Mouse (Mus musculus) kidney, postnatal 0 days (tissue): ENCODE results near the gene Dip2c. TPM values are rescaled to one million over a fixed set of nuclear protein-coding genes. Genes with fewer than 3 reads are reported as not detected.

Source experiments
- ATAC-seq: fragments of 200-750 bp; cut with Nextera tagmentation; replicated peaks from 2 replicates; pipeline ENCODE4 v1.8.0; 2017; ENCODE audit warnings: low read depth, moderate number of reproducible peaks, moderate TSS enrichment, moderate library complexity; ENCODE audit not compliant: low FRiP score
- DNase-seq: peaks from one replicate; pipeline ENCODE4 v3.0.0-alpha.2; 2016; ENCODE audit warnings: low spot score
- H3K27ac ChIP-seq: fragments of 300-500 bp; sonication (generic); 2 replicates; pipeline ENCODE4 v1.5.1; 2014; ENCODE audit warnings: mild to moderate bottlenecking
- H3K27me3 ChIP-seq: fragments of 300-500 bp; sonication (generic); 2 replicates; pipeline ENCODE4 v1.6.1; 2014; ENCODE audit warnings: low read length, mixed read lengths; ENCODE audit not compliant: insufficient read depth
- H3K36me3 ChIP-seq: fragments of 300-500 bp; sonication (generic); 2 replicates; pipeline ENCODE4 v1.6.1; 2014; ENCODE audit warnings: low read length, mixed read lengths; ENCODE audit not compliant: insufficient read depth
- H3K4me1 ChIP-seq: fragments of 300-500 bp; sonication (generic); replicated peaks from 2 replicates; pipeline ENCODE4 v1.6.1; 2014; ENCODE audit warnings: antibody characterized with exemption, low read length, mixed read lengths; ENCODE audit not compliant: insufficient read depth
- H3K4me2 ChIP-seq: fragments of 300-500 bp; sonication (generic); 2 replicates; pipeline ENCODE4 v1.6.1; 2014; ENCODE audit warnings: mild to moderate bottlenecking, low read length, moderate library complexity, mixed read lengths
- H3K4me3 ChIP-seq: fragments of 300-500 bp; sonication (generic); replicated peaks from 2 replicates; pipeline ENCODE4 v1.5.1; 2014; ENCODE audit warnings: low read depth, low read length
- H3K9ac ChIP-seq: fragments of 300-500 bp; sonication (generic); 2 replicates; pipeline ENCODE4 v1.6.1; 2014; ENCODE audit warnings: low read depth, low read length
- H3K9me3 ChIP-seq: fragments of 300-500 bp; sonication (generic); replicated peaks from 2 replicates; pipeline ENCODE4 v1.6.1; 2016; ENCODE audit warnings: low read length, inconsistent platforms, mixed read lengths
- CTCF ChIP-seq: IDR thresholded peaks from 2 replicates; pipeline ENCODE4 v1.5.1; 2016; ENCODE audit warnings: antibody characterized with exemption, low read depth, mild to moderate bottlenecking, moderate library complexity
- WGBS: fragments of 180-500 bp; shearing (Covaris S2); extraction: QIAGEN DNeasy Blood & Tissue Kit; methylation state at CpG from one replicate; pipeline ENCODE4 v1.1.7; 2014; 5-methylcytosine and 5-hydroxymethylcytosine counted together
- polyA plus RNA-seq: library from polyadenylated mRNA; unstranded; fragments of >200 nt; fragmentation: Nextera tagmentation; extraction: Ambion mirVana; gene quantifications from 2 replicates; pipeline ENCODE4 v1.2.1, GENCODE M21; 2015

Dip2c gene
- polyA plus RNA-seq, 1 experiment from 2014 or later: 3.8 TPM

DNA sequence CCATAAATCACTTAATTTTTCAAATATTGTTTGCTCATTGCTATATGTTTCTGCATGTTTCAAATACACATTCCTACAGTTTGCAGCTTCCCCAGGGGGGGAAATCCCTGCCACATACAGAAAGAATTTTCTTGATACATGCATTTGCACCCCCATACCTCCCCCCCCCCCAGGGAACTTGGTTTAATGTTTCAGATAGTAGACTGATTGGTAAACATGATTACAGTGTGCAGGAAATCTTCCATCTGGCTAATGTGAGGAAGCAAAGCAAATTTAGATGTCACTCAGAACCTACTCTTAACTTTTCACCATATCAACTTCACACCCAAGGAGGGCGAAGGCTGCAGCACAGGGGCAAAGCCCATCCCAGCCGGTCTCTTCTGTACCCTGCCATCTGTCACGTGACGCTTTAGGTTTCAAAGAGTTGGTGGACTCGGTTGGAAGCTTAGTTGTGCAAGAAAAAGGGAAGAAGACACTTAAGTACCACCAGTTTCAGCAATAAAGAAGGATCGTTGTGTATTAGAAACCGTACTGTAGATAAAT lies 391.7 kb downstream of the Dip2c start:
- Histone ChIP-seq H3K4me1 (no peaks in the 10 kb centered on the region), H3K36me3 (no peaks in the 10 kb centered on the region), H3K9me3 (no peaks in the 10 kb centered on the region), H3K9ac (no peak overlapping the region), H3K4me2 (no peak overlapping the region), H3K4me3 (no peak overlapping the region), H3K27me3 (no peaks in the 10 kb centered on the region), H3K27ac (no peak overlapping the region)
- DNase-seq: no peak
- no peak for ATAC-seq
- no peak for TF ChIP-seq CTCF
- WGBS: 78% methylated on average over 7 of the region's 7 CpGs

DNA sequence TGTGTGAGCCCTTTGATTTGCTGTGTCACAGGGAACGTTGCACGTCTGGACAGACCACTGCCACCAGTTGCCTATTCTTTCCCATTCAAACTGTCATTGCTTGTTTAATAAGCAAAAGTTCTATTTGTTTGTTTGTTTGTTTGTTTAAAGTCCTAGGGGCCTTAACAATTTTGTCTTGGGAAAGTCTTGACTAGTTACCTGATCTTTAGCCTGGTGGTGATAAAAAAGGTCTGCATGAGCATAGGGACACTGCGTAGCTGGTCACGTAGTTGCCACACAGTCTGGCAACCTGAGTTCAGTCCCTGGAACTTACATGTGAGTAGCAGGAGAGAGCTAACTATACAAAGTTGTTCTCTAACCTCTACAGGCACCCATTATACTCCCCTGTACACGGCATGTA lies 392.9 kb downstream of the Dip2c start:
- Histone ChIP-seq H3K9me3 (no peaks in the 10 kb centered on the region), H3K36me3 (no peaks in the 10 kb centered on the region), H3K27me3 (no peaks in the 10 kb centered on the region), H3K4me3 (no peak overlapping the region), H3K9ac (no peak overlapping the region), H3K4me2 (no peak overlapping the region), H3K4me1 (no peaks in the 10 kb centered on the region), H3K27ac (no peak overlapping the region)
- TF ChIP-seq CTCF: no peak
- WGBS: 88% methylated on average over 5 of the region's 5 CpGs
- DNase-seq (no peak), ATAC-seq (no peak)

DNA sequence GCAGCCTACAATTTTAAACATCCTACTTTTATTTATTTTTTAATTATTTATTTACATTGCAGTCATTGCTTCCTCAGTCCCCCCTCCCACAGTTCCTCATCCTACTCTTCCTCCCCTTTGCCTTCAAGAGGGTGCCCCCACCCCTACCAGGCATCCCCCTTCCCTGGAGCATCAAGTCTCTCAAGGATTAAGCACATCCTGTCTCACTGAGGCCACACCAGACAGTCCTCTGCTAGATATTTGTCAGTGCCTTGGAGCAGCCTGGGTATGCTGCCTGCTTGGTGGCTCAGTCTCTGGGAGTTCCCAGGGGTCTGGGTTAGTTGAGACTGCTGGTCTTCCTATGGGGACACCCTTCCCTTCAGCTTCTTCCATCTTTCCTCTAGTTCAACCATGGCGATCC lies 397.8 kb downstream of the Dip2c start:
- no peak for TF ChIP-seq CTCF
- ATAC-seq (no peak), DNase-seq (no peak)
- H3K27ac ChIP-seq: no peak overlapping the region
- no peak overlapping the region for H3K9ac ChIP-seq
- H3K36me3 ChIP-seq: no peaks in the 10 kb centered on the region
- no peak overlapping the region for H3K4me3 ChIP-seq
- H3K27me3 ChIP-seq: no peaks in the 10 kb centered on the region
- H3K4me2 ChIP-seq: no peak overlapping the region
- H3K9me3 ChIP-seq: no peaks in the 10 kb centered on the region
- WGBS: 90% methylated on average over 1 of the region's 1 CpGs
- no peaks in the 10 kb centered on the region for H3K4me1 ChIP-seq

DNA sequence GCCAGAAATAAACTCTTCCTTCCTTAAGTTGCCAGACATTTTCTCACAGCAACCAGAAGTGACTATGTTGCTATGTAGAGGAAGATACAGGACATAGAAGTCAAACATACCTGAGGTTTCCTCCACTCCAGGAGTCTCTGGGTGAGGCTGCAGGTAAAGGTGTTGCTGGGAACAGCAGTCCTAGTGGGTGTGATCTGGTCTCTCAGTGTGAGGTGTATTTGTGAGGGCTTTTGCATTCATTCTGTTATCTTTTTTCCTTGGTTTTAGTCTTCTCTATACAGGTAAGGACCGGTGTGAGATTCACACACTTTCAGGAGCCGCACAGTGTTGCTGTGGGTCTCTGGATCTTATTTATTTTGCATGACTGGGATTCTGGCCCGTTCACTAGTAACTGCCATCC lies 405.2 kb downstream of the Dip2c start:
- Histone ChIP-seq H3K4me3 (no peak overlapping the region), H3K27ac (no peak overlapping the region), H3K4me1 (no peaks in the 10 kb centered on the region), H3K9ac (no peak overlapping the region), H3K27me3 (no peaks in the 10 kb centered on the region), H3K9me3 (no peaks in the 10 kb centered on the region), H3K36me3 (peaks cover 18% of the 10 kb centered on the region), H3K4me2 (no peak overlapping the region)
- ATAC-seq (peak; percentile 19; the same call in 1 of the 2 replicates), DNase-seq (no peak)
- 98% methylated on average over 3 of the region's 3 CpGs for WGBS
- TF ChIP-seq CTCF: no peak

DNA sequence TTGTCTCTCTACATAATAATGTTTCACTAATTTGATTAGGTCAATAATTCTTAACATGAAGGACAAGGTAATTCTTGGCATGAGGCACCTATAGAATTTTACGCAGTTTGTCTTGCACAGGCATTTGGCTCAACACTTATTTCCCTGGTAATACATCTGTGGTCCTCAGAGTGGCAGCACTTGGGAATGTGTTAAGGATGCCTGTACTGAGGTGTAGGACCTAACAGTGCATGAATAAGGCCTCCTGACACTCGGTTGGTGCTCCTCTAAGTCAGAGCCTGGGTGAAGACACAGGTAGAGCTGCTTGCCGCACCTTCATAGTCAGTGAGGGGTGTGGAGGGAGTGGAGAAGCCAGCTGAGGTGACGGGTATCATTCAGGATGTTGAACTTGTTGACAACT lies 407.0 kb downstream of the Dip2c start:
- peaks cover 36% of the 10 kb centered on the region for H3K36me3 ChIP-seq
- TF ChIP-seq CTCF: peak; percentile 31; the same call in 1 of the 2 replicates
- no peaks in the 10 kb centered on the region for H3K4me1 ChIP-seq
- no peak overlapping the region for H3K9ac ChIP-seq
- no peak overlapping the region for H3K4me3 ChIP-seq
- no peak for ATAC-seq
- DNase-seq: no peak
- H3K27me3 ChIP-seq: no peaks in the 10 kb centered on the region
- H3K27ac ChIP-seq: no peak overlapping the region
- WGBS: 87% methylated on average over 4 of the region's 4 CpGs
- H3K4me2 ChIP-seq: no peak overlapping the region
- H3K9me3 ChIP-seq: no peaks in the 10 kb centered on the region

DNA sequence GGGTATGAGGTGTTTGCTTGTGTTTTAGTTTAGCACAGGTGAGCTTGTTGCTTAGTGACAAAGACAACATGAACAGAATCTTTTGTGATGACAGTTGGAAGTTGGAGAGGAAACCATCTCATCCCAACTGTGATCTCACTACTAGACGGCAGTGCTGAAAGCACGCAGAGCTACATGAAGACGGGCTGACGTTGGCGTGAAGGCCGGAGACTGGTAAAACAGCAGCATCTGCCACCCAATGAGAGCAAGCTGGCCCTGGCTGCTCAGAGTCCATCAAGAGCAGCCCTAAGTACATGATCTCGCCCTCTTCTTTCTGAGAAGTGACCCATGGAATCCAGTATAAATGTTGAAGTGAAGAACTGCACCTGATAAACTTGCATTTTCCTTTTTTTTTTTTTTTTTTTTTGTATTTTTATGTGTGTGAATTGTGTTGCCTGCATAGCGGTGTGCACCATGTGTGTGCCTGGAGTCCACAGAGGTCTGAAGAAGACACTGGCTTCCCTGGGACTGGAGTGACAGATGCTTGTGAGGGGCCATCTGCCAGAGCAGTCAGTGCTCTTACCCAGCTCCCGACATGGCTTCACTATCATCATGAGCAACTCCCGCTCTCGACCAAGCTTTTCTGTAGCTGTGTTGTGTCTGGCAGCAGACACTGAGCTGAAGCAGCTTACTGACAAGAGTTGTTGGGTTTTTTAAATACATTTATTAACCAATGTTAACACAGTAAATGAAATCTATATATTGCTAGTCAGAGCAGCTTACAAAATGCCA lies 408.0 kb downstream of the Dip2c start:
- no peak overlapping the region for H3K4me3 ChIP-seq
- no peak overlapping the region for H3K9ac ChIP-seq
- TF ChIP-seq CTCF: no peak
- H3K27ac ChIP-seq: no peak overlapping the region
- ATAC-seq (no peak), DNase-seq (no peak)
- 94% methylated on average over 11 of the region's 11 CpGs for WGBS
- no peaks in the 10 kb centered on the region for H3K4me1 ChIP-seq
- H3K27me3 ChIP-seq: no peaks in the 10 kb centered on the region
- H3K36me3 ChIP-seq: peaks cover 46% of the 10 kb centered on the region
- no peaks in the 10 kb centered on the region for H3K9me3 ChIP-seq
- H3K4me2 ChIP-seq: no peak overlapping the region

DNA sequence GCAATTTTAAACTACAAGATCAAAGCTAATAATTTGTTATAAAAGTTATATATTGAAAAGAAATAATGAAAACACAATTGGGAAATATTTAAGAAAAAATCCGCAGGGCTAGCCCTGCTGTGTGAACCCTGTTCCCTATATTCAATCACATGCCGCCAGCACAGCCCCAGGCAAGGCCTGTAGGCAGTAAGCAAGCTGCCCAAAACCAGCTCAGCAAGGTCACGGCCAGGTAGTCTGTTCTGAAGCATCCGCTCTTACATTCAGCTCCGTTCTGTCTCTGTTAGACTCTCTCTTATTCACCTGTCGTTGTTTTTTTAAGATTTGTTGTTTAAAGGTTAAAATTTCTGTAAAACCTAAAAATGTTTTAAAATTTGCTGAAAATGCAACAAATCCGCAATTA lies 409.9 kb downstream of the Dip2c start:
- Histone ChIP-seq H3K4me1 (no peaks in the 10 kb centered on the region), H3K36me3 (peaks cover 63% of the 10 kb centered on the region), H3K4me2 (no peak overlapping the region), H3K27ac (no peak overlapping the region), H3K9ac (no peak overlapping the region), H3K9me3 (no peaks in the 10 kb centered on the region), H3K4me3 (no peak overlapping the region), H3K27me3 (no peaks in the 10 kb centered on the region)
- TF ChIP-seq CTCF: no peak
- no peak for DNase-seq
- ATAC-seq: no peak
- 93% methylated on average over 7 of the region's 7 CpGs for WGBS
